Mouse (Mus musculus) G1E-ER4 (cell line): ENCODE results near the gene Amotl1. TPM values are rescaled to one million over a fixed set of nuclear protein-coding genes. Genes with fewer than 3 reads are reported as not detected.

Experiments used
- GATA1 ChIP-seq: IDR thresholded peaks from one replicate; pipeline ENCODE4 v1.8.0; 2012; ENCODE audit warnings: low read length, inconsistent platforms
- polyA plus RNA-seq: library from polyadenylated mRNA; stranded (reverse); fragments of >175 nt; gene quantifications from 2 replicates; pipeline ENCODE4 v1.2.3, GENCODE M21; 2012

The Amotl1 gene
- polyA plus RNA-seq, 1 experiment = 2.1 TPM

DNA sequence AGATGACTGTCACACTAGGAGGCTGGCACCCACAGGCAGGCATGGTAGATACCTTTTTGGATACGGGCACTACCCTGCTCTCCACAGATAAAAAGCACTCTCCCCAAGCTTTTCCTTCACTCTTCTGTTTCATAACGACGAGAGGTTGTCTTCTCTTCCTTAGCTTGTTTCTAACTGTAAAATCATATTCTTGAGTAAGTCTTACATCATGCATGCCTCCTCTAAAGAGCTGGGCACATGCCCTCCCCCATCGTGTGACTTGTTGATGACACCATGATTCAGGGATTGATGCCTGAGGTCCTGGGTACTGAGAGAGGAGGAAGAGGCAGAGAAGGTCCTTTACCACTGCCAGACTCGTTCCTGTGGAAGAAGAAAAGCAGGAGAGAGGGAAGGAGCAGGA, 24.7 kb downstream of the Amotl1 start:
- no peak for TF ChIP-seq GATA1

DNA sequence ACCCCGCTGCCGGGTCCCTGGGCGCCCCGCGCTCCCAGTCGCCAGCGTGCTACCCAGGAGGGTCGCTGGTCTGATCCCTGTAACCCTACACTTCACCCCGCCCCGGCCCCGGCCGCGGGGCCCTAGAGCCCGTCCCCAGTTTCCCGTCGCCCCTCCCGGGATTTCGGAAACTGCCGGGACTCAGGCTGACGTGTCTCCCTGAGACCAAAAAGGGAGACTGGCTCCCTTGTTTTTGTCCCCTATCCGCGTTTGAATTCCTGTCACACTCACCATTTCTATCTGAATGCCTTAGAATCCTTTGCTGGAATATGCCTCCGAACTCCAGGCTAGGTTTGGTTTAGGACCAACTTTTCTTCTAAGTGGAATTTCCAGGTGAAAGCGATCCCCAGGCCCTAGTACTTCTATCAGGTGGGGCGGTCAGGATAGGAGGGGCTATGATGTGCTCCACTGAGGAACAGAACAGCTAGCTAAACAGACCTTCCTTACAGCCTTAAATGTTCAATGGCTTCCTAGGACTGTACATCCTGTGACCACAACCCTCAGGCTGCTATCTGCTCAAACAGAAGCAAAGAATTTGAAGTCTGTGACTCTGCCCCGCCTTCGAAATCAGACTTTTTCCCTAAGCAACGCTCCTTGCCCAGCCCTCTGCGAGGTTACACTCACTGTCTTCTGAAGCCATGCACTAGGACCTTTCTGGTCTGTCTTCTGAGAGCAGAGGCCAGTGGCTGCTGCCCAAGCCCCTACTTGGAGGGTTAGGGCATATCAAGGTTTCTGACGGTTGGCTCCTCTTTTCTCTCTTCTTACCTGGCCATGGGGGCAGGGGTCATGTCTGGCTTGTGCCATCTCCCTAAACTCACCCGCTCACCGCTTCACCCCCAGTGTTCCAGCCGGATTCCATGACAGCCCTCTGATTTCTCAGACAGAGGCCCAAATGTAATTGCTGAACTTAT, 29.6 kb downstream of the Amotl1 start:
- no peak for TF ChIP-seq GATA1

DNA sequence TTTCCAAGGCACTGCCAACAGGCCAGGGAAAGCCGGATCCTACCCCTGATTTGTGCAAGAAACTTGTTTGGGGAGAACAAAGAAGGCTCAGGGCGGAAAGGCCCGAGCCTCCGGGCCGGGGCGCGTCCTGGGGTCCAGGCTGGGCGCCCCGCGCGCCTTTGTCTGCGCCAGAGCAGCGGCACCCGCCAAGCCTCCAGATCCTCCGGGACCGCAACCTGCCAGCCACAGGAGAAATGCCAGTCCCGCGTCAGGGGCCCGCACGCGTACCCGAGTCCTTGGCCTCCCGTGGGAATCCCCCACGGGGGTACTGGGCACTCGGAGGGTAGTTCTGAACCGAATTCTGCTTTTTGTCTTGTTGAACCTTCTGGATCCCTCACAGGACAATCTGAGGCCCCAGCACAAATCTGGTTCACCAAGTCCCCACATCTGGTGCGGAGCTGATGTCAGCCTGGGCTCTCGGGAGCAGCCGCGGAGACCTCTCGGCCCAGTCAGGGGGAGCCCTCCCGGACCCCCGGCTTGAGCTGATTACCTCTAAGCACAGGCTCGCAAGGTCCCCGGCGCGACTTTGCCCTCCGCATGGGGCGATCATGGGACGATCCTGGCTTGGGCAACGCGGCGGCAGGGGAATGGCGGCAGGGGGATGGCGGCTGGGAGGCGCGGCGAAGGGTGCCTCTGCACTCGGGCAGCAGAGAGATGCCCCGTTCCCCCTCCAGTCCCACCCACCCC, 30.5 kb downstream of the Amotl1 start:
- TF ChIP-seq GATA1 = no peak

DNA sequence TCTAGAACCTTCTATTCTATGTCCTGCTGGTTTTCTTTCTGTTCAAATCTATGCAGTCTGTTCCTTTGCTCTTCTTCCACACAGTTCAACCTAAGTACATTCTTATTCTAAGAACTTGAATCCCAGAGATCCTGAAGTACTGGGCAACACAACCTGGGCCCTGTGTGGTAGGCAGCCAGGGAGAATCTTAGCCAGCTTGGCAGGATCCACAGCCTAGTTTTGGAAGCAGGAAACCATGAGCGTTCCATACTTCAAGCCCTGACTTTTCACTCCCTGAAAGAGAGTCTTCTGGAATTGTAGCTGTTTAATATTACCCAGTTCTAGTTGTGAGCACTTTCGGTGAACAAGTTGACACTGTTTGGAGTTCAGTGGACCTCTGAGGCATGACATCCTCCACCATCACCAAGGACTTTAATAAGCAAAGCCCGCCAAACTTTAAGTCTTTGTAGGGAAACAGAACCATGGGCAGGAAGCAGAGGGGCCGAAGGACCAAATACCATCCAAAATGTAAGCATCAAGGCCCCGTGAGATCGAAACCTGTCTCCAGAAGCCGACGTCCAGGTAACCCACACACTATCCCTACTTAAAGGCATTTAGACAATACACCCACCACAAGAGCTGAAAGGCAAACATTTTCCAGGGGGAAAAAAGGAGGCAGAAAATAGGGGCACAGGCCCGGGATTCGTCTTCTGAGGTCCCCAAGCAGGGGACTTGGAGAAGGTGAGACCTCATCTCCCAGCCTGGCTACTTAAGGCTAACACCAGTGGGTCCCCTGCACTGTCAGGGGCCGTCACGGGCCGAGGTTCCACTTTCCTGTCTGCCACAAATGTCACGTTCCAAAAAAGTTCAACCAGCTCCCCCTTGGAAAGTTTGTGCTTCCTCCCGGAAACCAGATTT, 31.3 kb downstream of the Amotl1 start:
- no peak for TF ChIP-seq GATA1

DNA sequence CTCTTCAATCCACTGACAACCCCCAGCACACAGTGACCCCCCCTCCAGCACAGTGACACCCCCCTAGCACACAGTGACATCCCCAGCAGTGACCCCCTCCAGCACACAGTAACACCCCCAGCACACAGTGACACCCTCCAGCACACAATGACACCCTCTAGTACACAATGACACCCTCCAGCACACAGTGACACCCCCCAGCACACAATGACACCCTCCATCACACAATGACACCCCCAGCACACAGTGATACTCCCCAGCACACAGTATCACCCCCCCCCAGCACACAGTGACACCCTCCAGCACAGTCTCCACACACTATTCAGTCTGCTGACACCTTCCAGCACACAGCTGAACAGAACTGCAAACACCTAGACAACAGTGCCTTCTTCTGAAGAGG, 32.3 kb downstream of the Amotl1 start:
- no peak for TF ChIP-seq GATA1

DNA sequence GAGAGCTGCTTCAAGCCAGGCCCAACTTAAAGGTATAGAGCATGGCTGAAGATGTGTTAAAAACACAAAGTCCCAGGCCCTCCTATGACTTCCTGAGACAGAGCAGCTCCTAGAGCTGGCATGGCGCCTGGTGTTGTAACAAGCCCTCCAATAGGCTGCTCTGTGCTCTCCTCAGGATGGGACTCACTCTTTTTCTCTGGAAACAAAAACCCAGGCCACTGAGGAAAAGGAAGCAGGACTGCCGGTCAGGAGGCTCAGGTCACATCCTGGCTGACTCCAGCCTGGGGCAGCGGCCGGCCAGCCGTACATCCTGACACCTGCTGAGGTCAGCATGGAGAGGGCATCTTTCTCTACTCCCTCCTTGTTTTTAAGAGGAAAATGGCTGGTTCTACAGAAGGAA, 36.3 kb downstream of the Amotl1 start:
- TF ChIP-seq GATA1 = no peak

DNA sequence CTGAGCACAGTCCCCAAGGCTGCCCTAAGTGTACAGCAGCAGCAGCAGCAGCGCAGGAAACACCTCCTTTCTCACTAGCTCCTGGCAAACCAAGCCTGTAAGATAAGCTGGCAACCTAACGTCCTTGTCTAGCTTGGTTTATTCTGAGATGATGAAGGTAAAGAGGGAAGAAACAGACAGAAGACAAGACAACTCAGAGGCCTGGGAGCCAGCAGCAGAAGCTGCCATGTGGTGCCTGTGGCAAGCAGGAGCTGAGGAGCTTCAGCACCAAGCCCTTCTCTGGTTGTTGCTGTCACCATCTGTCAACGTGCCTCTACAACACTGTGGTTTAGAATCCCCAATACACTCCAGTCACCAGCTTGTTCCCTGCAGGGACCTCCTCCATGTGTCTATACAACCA, 37.4 kb downstream of the Amotl1 start:
- no peak for TF ChIP-seq GATA1

DNA sequence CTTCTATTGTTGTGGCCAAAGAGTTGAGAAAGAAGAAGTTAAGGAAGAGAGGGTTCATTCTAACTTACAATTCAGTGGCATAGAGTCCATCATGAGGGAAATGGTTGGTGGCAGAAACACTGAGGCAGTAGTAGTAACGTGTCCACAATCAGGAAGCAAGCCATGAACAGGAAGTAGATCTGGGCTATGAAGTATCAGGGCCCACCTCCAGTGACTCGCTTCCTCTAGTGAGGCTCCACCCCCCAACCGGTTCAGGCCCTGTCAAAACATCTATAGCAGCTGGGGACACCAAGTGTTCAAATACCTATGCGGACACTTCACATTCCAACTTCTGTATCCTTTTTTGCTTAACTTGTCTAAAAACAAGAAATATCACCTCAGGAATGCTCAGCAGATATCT, 38.9 kb downstream of the Amotl1 start:
- TF ChIP-seq GATA1 = no peak

DNA sequence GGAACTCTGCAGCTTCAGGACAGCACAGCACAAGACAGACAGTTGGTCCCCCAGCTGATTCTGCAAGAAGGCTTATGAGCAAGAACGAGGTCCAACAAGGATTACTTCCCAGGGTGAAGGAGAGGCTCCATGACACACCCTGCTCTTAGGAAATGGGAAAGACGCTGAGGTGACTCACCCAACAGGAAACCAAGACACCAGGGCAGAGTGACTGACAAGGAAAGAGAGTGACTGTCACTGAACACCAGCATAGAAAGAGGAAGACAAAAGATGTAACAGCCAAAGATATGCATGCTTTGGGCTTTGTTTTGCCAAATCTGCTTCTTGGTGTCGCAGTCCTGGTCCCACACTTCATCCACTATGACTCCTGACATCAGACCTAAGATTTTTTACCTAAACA, 40.5 kb downstream of the Amotl1 start:
- TF ChIP-seq GATA1 = no peak

DNA sequence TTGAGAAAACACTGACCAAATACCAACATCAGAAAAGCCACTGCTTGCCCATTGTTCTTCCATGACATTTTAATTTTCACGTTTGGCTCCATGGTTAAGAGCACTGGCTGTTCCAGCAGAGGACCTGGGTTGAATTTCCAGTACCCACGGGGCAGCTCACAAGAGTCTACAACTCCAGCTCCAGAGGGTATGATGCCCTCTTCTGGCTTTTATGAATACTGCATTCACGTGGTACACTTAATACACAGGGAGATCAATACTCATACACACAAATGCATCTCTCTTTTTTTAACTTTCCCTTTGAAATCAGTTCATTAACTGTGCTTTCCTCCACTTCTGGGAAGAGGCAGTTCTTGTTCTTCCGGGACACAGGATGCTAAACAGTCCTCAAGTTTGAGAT, 41.4 kb downstream of the Amotl1 start:
- TF ChIP-seq GATA1 = no peak

DNA sequence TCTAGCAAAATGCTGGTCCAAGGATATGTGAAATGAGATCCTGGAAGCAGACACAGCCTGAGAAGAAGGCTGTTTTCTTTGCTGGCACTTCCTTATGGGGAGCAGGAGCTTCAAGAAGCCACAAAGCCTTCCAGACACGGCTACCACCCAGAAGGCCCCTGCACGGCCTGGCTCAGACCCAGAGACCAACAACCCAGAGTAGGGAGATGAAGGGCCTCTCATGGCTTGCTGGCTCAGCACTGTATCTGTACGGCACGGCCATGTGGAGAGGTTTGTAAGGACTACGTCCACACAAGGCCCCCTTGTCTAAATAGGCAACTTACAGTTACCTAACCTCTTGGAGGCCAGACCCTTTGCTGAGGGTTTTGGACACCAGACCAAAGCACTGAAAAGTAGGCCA, 45.1 kb downstream of the Amotl1 start:
- no peak for TF ChIP-seq GATA1

DNA sequence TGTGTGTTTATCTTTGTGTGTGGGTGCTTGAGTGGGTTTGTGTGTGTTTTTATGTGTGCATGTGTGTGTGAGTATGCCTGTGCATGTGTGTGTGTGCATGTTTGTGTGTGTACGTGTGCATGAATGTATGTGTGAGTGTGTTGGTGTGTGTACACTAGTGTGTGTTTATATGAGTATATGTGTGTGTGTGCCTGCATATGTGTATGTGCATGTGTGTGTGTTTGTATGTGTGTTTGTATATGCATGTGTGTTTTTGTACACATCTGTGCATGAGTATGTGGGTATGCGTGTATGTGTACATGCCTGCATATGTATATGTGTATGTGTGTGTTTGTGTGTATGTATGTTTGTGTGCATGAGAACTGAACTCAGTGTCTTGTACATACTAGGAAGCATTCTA, 46.7 kb downstream of the Amotl1 start:
- no peak for TF ChIP-seq GATA1

DNA sequence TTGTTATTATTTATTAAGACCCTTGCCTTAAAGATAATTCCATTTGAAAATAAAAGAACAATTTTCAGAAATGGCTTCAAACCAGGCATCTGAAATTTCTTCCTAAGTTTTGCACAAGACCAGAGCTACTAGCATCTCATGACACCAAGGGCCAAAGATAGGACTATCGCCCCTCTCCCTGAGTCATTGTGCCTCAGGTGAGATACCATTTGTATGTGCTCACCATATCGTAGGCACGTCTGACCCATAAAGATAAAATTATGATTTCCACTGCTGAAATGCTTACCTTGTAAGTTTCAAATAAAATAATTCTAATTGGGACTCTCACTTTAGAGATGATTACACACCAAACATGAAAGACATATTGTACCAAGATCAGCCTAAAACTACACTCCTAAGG, 47.4 kb downstream of the Amotl1 start:
- no peak for TF ChIP-seq GATA1

DNA sequence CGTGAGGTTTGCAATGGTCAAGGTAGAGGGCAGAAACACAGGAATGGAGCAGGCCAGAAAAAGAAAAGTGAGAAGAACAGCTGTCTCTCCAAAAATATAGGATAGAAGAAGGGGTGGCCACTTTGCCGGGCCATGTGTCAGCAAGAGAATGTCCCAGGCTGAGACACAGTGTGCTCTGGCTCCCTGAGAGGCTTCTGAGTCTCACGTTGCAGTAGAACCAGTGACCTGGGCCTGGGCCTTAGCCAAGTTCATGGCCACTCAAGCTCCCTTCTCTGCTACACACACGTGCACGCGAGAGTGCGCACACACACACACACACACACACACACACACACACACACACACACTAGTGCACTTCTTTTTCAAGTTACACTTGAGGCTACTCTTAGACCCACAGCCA, 48.0 kb downstream of the Amotl1 start:
- no peak for TF ChIP-seq GATA1

DNA sequence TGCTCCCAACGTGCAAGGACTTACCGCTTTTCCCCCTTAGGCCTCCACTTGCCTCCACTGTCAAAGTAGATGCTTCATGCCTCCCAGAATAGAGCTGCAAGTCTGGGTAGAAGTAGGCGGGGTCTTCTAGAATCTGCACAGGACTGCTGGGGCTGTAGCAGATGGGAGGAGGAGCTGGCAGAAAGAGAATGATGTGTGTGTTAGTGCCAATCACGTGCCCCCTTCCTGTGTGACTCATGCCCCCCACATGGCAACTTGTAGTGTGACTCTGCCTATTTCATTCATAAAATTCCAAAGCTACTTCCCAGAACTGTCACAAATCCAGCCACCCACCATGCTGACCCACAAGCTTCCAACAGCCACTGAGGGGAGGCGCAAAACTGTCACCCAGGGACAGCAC, 48.4 kb downstream of the Amotl1 start:
- TF ChIP-seq GATA1 = no peak

DNA sequence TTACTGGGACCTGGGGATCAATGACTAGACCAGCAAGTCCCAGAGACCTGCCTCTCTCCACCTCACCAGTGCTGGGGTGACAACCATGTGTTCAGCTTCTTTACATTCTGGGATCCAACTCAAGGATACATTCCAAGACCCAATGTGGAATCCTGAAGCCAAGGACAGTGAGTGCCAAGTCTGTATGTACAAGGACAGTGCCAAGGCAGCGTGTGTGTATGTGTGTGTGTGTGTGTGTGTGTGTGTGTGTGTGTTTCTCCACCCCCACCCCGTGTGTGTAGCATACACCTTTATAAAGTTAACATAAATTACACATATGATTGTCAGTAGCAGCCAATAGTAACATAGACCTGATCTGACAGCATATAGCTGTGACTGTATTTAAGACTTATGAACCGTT, 49.0 kb downstream of the Amotl1 start:
- no peak for TF ChIP-seq GATA1
